Mouse (Mus musculus) kidney, postnatal 14 days (tissue): ENCODE measurements at regions not wholly inside any gene's neighbourhood (a gene's known extent, or its start where the extent isn't known, plus 50 kb on each side); places are given as distances from the start of the nearest gene placed in this dataset.
A peak's percentile ranks its signal among the peaks of the same experiment; 100 is the strongest.
"Not testable (repeated sequence)": the region's sequence is repeated elsewhere in the genome, so short reads cannot be mapped to it uniquely, and the experiment has no call there.

Experiments
- DNase-seq: peaks from one replicate; pipeline ENCODE4 v3.0.0; 2022; ENCODE audit warnings: mixed read lengths

DNA sequence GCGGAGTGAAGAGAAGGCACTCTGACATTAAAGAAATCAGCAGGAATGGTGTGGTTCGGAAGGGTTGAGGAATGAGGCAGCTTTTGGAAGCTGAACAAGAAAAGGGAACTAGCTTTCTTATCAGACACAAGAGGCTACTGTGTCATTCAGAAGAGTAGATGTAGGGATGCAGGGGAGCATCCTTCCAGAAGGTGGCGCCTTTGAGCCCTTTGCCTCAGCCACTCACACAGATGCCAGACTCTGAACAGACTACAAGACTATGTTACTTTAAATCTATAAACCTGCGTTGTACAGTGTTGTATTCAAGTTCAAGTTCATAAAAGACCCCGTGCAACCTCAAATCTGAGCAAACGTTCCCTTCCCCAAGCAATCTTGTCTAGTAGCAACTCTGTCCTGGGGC lies 128.9 kb downstream of the Kap start:
- not testable (repeated sequence) for DNase-seq

DNA sequence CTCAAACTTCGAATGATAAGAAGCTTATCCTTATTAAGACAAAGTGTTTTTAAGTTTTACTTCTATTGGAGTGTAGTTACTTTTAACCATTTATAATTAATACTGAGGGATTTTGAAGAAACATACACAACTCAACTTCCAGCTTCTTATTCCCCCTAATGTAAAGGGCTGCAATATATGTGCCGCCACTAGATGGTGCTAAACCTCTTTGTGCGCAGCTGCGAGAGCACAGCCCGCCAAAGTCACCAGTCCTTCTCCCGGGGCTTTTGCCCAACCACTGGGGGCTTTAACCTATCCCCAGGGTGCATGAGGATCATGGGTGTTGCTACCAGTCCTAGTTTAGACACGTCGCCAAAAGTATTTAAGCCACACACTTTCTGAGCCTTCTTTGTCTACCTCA lies 146.8 kb downstream of the Kap start:
- peak; percentile 12 for DNase-seq

DNA sequence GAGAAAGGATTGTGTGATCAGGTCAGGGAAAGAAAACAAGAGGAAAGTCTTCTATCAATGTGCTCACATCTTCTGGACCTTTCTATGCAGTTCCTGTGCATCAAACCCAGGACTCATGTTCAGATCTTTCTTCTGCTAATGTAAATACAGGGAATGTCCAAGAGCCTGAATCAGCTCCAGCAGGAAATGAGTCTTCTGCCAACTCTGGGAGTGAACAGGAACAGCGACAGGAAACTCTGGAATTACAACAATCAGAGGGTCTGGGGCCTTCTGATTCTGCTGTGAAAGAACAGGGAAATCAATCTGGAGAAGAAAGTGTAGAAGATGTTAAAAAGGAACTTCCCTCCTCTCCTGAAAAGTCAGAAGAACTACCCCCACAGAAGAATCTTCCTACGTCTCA lies 151.9 kb downstream of the Kap start:
- DNase-seq = peak; percentile 2
